Mouse (Mus musculus) brain, embryonic 18.5 days (tissue): Measurements from ENCODE around the gene Dao.

ENCODE experiments used
- DNase-seq: peaks from one replicate; pipeline ENCODE4 v3.0.0-alpha.2; 2012; ENCODE audit warnings: low read depth, low spot score

Gene Dao

DNA sequence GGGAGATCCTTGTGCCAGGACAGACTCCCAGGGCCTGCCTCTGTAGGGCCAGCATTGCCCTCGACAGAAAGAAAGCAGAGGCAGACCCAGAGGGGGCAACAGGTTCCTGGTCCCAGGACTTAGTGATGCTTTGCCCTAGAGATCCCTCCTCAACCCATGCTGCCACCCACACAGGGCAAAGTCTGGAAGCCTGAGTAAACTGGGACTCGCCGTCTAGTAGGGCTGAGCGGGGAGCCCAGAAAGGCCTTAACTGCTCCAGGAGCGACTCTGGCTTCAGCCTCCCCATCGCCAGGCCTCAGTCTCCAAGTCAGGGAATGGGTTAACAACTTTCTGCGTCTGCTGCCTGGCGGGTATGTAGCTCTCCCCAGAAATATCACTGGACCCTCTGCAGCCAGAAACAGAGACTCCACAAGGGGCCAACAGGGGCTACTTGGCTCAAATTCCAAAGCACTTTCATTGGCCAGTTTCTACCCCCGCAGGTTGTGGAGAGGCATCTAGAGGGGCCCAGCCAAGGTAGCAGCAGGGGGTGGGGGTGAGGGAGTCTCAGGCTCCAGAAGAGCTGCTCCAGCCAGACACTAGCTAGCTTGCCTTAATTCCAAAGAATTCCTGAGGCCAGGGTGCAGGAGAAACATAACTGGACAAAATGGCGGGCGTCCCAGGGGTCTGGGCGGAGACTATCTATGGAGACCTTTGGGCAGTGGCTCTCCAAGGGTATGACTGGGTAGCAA is 23.9 kb downstream of the Dao start:
- no peak for DNase-seq

GRCm38 (mm10) chr5:114028111-114028510 is 24.6 kb downstream of the Dao start:
- no peak for DNase-seq

GRCm38 (mm10) chr5:114030652-114031051 is 27.1 kb downstream of the Dao start:
- no peak for DNase-seq

DNA sequence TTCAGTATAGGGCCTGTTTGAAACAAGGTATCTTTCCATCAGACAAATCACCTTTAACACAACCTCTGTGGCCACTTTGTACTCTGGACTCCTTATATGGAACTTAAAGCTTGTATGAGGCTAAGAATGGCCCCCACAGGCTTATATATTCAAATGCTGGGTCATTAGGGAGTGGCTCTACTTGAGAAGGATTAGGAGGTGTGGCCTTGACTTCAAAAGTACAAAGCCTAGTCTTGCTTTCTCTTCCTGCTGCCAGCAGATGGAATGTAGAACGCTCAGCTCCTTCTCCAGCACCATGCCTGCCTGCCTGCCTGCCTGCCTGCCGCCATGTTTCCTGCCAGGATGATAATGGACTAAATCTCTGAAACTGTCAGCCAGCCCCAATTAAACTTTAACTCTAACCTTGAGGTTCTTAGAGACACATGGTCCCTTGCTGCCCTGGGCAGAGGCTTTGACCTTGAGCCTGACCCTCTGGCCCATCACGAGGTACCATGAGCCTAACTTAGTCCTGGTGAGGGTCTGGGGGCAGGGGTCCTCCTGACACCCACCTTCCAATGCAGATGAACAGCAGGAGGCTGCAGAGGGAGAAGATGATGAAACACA is 28.8 kb downstream of the Dao start:
- DNase-seq: no peak

DNA sequence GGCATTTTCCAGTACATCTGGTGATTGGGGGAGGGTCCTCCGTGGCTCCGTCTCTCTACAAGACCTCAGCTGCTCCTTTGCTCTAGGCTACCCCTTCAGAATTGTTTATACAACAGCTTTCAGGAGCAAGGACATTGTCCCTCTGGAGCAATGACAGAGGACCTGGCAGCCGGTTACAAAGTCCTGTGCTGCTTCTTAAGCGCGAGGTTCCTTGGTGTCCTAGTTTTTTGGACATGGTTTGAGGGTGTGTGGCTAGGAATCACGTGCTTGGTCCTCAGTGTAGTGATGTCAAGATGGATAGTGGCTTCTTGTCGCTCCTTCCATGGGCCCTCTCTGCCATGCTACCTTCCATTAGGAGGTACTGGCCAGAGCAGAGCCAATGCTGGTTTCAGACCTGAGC is 30.9 kb downstream of the Dao start:
- no peak for DNase-seq

DNA sequence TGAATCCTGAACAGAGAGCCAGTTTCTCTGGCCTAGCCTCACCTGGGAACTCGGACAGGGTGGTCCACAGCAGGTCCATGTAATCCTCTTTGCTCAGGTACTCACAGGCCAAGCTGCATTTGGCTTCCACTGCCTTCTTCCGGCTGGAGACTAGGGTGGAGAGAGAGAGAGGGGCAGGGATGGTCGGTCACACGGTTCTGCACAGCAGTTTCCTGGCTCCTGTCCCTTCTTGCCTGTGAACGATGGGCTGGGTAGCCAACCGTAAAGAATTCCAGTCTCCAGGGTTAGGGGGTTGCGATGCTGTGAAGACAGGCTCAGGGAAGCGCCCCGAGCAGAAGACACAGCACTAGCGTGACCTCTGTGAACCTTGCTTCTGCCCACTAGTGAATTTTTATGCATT is 31.6 kb downstream of the Dao start:
- no peak for DNase-seq

DNA sequence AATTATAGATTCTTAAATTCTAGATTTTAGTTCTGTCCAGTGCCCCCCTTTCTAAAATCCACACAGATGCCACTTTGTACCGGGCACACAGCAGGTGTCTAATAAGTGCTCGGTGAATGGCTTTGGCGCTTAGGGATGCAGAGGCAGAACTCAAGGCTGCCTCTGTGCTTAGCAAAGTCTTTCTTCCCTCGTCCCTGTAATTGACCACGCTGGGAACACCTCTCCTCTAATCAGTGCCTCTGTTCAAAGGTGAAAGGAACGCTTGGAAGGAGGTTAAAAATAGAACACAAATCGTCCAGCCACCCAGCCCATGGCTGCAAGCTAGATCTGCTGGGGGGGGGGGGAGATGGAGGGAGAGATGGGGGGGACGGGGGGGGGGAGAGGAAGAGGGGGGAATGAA is 37.0 kb downstream of the Dao start:
- no peak for DNase-seq

DNA sequence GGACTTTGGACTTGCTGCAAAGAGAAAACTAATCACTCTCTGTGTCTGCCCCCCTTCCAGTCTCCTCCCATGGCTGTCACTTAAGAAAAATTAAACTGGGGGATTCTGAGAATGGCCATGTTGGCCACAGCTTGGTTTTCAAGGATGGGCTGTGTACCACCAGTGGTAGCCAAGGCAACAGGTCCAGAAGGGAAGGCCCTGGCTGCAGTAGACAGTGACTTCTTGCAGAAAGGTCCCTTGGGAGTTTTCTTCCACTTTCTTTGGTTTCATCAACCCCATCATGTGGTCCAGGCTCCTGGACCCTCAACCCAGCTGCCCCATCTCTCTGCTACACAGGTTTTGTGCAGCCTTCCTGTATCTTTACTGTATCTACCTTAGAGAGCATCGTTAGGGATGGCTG is 37.4 kb downstream of the Dao start:
- DNase-seq: no peak

GRCm38 (mm10) chr5:114041327-114041930 is 37.9 kb downstream of the Dao start:
- DNase-seq: no peak

GRCm38 (mm10) chr5:114043800-114044199 is 40.3 kb downstream of the Dao start:
- DNase-seq: no peak

DNA sequence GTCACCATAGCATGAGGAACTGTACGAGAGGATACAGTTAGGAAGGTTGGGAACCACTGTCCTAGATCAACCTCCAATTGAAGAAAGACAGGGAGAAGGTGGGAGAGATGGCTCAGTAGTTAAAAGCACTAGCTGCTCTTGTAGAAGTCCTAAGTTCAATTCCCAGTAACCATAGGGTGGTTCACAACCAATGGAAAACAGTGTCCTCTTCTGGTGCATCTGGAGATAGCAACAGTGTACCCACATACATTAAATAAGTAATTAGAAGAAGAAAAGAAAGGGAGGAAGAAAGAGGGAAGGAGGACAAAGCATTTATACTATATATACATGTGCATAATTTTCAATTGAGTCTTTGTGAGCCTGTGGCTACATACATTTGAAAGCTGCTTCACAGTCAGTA is 41.6 kb downstream of the Dao start:
- DNase-seq: no peak

DNA sequence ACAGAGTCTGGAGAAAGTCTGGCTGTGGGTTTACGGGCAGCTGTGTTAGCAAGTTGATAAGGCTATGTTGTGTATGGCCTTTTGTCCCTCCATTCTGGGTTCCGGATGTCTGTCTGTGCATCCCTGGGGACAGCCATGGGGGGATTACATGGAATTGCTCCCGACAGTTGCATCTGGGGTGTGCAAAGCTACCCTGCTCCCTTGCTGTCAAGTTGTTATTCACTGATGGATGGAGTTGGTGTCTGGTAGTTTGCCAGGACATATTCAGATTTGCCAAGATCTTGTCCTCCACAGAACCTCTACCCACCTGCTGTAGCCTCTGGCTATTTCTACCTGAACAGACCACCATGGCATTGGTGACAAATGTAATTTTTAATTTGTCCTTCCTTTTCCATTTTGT is 42.6 kb downstream of the Dao start:
- DNase-seq: no peak

DNA sequence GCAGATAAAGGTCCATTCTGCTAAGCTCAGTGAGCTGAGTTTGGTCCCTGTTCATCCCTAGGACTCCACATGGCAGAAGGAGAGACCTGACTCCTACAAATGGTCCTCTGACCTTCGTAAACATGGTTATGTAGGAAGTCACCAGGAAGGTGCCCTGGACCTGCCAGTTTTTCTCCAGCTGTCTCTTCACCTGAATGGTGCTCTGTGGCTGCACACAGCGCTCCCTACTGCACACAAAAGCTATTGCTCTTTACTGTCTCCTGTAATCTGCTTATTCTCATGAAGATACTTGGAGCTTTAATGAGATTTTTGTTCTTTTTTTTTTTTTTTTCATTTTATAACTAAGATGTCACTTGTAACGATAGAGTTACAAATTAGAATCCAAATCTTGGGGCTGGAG is 43.1 kb downstream of the Dao start:
- no peak for DNase-seq

DNA sequence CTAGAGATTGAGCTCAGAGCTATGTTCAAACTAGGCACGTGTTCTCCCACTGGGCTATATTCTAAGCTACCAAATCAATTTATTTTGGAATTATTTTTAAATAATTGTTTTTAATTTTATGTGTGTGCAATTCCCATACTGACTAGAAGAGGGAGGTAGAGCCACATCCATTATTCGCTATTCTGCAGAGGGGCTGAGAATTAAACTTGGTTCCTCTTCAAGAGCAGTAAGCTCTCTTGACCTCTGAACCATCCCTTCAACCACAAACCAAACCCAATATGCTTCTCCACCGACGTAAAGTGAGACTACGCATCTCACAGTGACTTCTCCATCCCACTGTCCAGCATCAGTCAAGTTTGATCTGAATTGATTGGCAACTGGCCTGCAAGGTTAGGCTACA is 43.7 kb downstream of the Dao start:
- DNase-seq: no peak

GRCm38 (mm10) chr5:114048731-114049308 is 45.3 kb downstream of the Dao start:
- no peak for DNase-seq

- DNase-seq: no peak
Observed at GRCm38 (mm10) chr5:114052246-114052761, 48.8 kb downstream of the Dao start.

GRCm38 (mm10) chr5:114057129-114057731 is 53.7 kb downstream of the Dao start:
- no peak for DNase-seq

DNA sequence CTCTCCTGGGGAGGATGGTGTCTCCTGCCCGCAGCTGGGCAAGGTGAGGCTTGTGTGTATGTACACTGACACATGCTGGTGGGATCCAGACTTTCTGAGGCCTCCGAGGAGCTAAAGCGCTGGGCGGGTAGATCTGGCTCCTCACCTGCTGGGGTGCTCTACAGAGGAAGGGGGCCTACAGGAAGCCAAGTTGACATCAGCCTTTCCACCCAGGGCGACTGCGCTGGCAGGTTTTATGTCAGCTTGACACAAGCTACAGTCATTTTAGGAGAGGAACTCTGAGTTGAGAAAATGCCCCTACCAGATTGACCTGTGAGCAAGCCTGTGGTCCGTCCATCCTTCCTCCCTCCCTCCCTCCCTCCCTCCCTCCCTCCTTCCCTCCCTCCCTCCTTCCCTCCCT is 58.2 kb downstream of the Dao start:
- no peak for DNase-seq

- no peak for DNase-seq
Observed at GRCm38 (mm10) chr5:114063958-114064357, 60.5 kb downstream of the Dao start.

DNA sequence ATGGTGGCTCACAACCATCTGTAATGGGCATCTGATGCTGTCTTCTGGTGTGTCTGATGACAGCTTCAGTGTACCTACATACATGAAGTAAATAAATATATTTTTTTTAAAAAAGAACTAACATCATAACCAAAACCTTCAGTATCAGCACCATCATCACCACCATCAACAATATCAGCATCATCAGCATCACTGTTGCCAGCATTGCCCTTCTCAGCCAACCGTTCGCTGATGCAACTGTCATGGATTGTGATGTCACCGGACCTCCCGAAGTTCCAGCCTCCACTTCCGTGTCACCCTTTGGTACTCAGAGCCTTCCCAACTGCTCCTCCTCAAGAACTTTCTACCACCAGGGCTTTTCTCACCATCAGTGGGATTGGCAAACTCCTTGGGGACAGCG is 61.7 kb downstream of the Dao start, which contains the start of gene Usp30:
Gene Usp30 (plus strand): TSS at position 301 of the 400 bp plus-strand sequence.
- no peak for DNase-seq

- no peak for DNase-seq
Observed at GRCm38 (mm10) chr5:114066601-114067000, 63.1 kb downstream of the Dao start.

GRCm38 (mm10) chr5:114067543-114067942 is 64.0 kb downstream of the Dao start:
- DNase-seq: no peak
